In the genomic region with DNA sequence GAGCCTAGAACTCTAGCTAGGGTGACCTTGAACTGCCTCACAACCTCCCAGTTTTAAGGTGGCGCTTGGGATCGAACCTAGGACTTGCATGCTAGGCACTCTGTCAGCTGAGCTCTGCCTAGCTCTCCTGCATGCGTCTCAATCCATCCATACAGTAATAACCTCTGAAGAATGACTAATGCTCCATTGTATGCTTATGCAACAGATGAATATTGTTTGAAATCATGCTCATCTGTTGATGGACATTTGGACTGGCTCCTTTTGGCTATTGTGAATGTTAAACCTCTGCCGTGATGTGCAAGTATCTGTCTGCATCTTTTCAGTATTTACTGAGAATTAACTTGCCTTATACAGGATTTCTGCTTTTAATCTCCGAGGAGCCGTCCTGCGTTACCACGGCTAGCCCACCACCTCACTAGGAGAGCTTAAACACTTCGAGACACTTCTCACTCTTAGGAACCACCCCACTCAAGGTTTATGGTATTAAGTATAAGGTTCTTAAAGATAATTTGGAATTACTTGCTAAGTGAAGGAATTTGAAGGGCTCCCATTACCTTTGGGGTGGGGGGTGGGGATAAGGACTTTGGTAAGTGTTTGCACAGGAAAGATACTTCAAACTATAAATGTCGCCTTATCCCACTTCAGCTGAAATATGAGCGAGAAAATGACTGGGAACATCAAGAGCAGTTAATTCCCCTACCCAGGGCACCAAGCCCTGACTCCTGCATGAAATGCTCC, we compare ENCODE assay signal across 20 mouse cellular contexts. TPM values are rescaled to one million over a fixed set of nuclear protein-coding genes. Genes with fewer than 3 reads are reported as not detected.
DNase-seq lines count a peak whose midpoint lies in the region; ATAC-seq and TF ChIP-seq lines count a peak whose summit lies in the region.
"Had no signal": no experiment of that assay in that cellular context is flagged by ENCODE, and none has a peak within 500 bp of the region (broad histone marks: within the 10 kb centered on the region; RNA-seq: fewer than 3 reads in every experiment).

No protein-coding gene starts in this region.

- intact Hi-C loops in heart, postnatal 14 days (cut with DNase I) = no loop called here

- H3K36me3 ChIP-seq in lung, embryonic 14.5 days (ENCODE audit: insufficient read depth) = peaks cover 33% of the 10 kb centered on the region
- H3K36me3 ChIP-seq in midbrain, embryonic 11.5 days (ENCODE audit: control insufficient read depth, insufficient read depth, low read length) = peaks cover 7% of the 10 kb centered on the region; the same call in 1 of the 2 replicates
- H3K36me3 ChIP-seq in midbrain, embryonic 15.5 days (replicated peaks) = peaks cover 10% of the 10 kb centered on the region; the same call in 1 of the 2 replicates
- H3K36me3 ChIP-seq in myocyte (ENCODE audit: control insufficient read depth, insufficient read depth) = peaks cover 13% of the 10 kb centered on the region

- H3K27ac ChIP-seq in lung, embryonic 14.5 days (ENCODE audit: low read depth) = peak overlapping the region; percentile 61; the same call in 1 of the 2 replicates
- H3K27ac ChIP-seq in midbrain, embryonic 11.5 days (ENCODE audit: low read depth, low read length) = no peak overlapping the region
- no peak overlapping the region for H3K27ac ChIP-seq in midbrain, embryonic 15.5 days
- H3K27ac ChIP-seq: embryonic facial prominence, embryonic 12.5 days; heart, embryonic 10.5 days had no signal

- TF ChIP-seq CTCF in lung, embryonic 14.5 days (IDR thresholded peaks at IDR 0.05; ENCODE audit: low read depth) = no peak

- no peaks in the 10 kb centered on the region for H3K27me3 ChIP-seq in lung, embryonic 14.5 days (ENCODE audit: insufficient read depth, low read length)
- no peaks in the 10 kb centered on the region for H3K27me3 ChIP-seq in midbrain, embryonic 11.5 days (ENCODE audit: control insufficient read depth, insufficient read depth, low read length)
- no peaks in the 10 kb centered on the region for H3K27me3 ChIP-seq in midbrain, embryonic 15.5 days (replicated peaks)
- H3K27me3 ChIP-seq in myocyte (ENCODE audit: control insufficient read depth, insufficient read depth, insufficient read length) = no peaks in the 10 kb centered on the region
- H3K27me3 ChIP-seq: embryonic facial prominence, embryonic 12.5 days; forebrain, embryonic 12.5 days had no signal

- WGBS in lung, embryonic 14.5 days = 59% methylated on average over 11 of the region's 11 CpGs
- WGBS in midbrain, embryonic 11.5 days = 90% methylated on average over 11 of the region's 11 CpGs
- 91% methylated on average over 11 of the region's 11 CpGs for WGBS in midbrain, embryonic 15.5 days

- no peak overlapping the region for H3ac ChIP-seq in myocyte (ENCODE audit: control insufficient read depth, insufficient read length)

- no peak overlapping the region for H3K9ac ChIP-seq in lung, embryonic 14.5 days
- no peak overlapping the region for H3K9ac ChIP-seq in midbrain, embryonic 11.5 days (ENCODE audit: low read length)
- H3K9ac ChIP-seq in midbrain, embryonic 15.5 days = no peak overlapping the region
- H3K9ac ChIP-seq: embryonic facial prominence, embryonic 12.5 days; forebrain, embryonic 12.5 days had no signal

- ATAC-seq in lung, embryonic 14.5 days (ENCODE audit: insufficient read depth) = no peak
- ATAC-seq in midbrain, embryonic 11.5 days (ENCODE audit: low FRiP score) = no peak
- ATAC-seq in midbrain, embryonic 15.5 days (replicated peaks) = no peak
- ATAC-seq: forebrain, embryonic 16.5 days; hindbrain, embryonic 16.5 days; inflammation-experienced regulatory T-cells, adult 6 months had no signal

- no peaks in the 10 kb centered on the region for H3K9me3 ChIP-seq in lung, embryonic 14.5 days (ENCODE audit: low read depth, low read length)
- H3K9me3 ChIP-seq in midbrain, embryonic 11.5 days (ENCODE audit: control insufficient read depth, low read length) = no peaks in the 10 kb centered on the region
- no peaks in the 10 kb centered on the region for H3K9me3 ChIP-seq in midbrain, embryonic 15.5 days
- H3K9me3 ChIP-seq: embryonic facial prominence, embryonic 12.5 days; forebrain, embryonic 12.5 days; heart, embryonic 10.5 days had no signal

- TF ChIP-seq POLR2A in myocyte (IDR thresholded peaks at IDR 0.05; ENCODE audit: insufficient read length, low read depth) = no peak

- no peak overlapping the region for H3K4me3 ChIP-seq in lung, embryonic 14.5 days (ENCODE audit: low read depth, low read length)
- H3K4me3 ChIP-seq in midbrain, embryonic 11.5 days (ENCODE audit: low read depth, low read length) = no peak overlapping the region
- no peak overlapping the region for H3K4me3 ChIP-seq in midbrain, embryonic 15.5 days
- no peak overlapping the region for H3K4me3 ChIP-seq in myocyte
- H3K4me3 ChIP-seq: embryonic facial prominence, embryonic 12.5 days; forebrain, embryonic 12.5 days; heart, embryonic 10.5 days had no signal

- H3K4me1 ChIP-seq in lung, embryonic 14.5 days (ENCODE audit: insufficient read depth) = peaks cover 13% of the 10 kb centered on the region; the same call in 1 of the 2 replicates
- H3K4me1 ChIP-seq in midbrain, embryonic 11.5 days (ENCODE audit: control insufficient read depth, insufficient read depth, low read length) = peaks cover 3% of the 10 kb centered on the region; the same call in 1 of the 2 replicates
- peaks cover 13% of the 10 kb centered on the region for H3K4me1 ChIP-seq in midbrain, embryonic 15.5 days

- H3K79me2 ChIP-seq in myocyte (ENCODE audit: control insufficient read depth, insufficient read depth) = peaks cover 14% of the 10 kb centered on the region

- peak; percentile 34 for DNase-seq in heart, adult 11 months
- DNase-seq in heart, postnatal 14 days = no peak
- peak; percentile 55 for DNase-seq in lung, embryonic 14.5 days
- no peak for DNase-seq in lung, postnatal 14 days
- DNase-seq in midbrain, embryonic 11.5 days (ENCODE audit: low spot score, missing footprints) = peak; percentile 81
- no peak for DNase-seq in adrenal gland, adult 2 months
- DNase-seq: adrenal gland, postnatal 14 days; cerebellum, adult 11-12 months; cerebellum, adult 9-10 months; cerebellum, postnatal 25 days; gastrocnemius, postnatal 14 days; heart, postnatal 36 days had no signal

- H3K4me2 ChIP-seq in lung, embryonic 14.5 days = 0 out of 2 replicates have a peak overlapping the region, but pooled peaks have one; percentile 1
- no peak overlapping the region for H3K4me2 ChIP-seq in midbrain, embryonic 11.5 days
- H3K4me2 ChIP-seq in midbrain, embryonic 15.5 days = no peak overlapping the region
- no peak overlapping the region for H3K4me2 ChIP-seq in myocyte (ENCODE audit: low read depth)
- H3K4me2 ChIP-seq: embryonic facial prominence, embryonic 12.5 days; forebrain, embryonic 12.5 days had no signal

TF ChIP-seq in myocyte, 11 proteins besides CTCF, POLR2A, EP300 and RAD21:
- TF ChIP-seq MYOD1 (IDR thresholded peaks at IDR 0.05; ENCODE audit: control insufficient read depth in 1 of 3, insufficient read length in 2 of 3, low read depth in 2 of 3) (no peak), CEBPB (IDR thresholded peaks at IDR 0.05; ENCODE audit: insufficient read depth, poor library complexity, severe bottlenecking) (peak; percentile 62), REST (IDR thresholded peaks at IDR 0.05; ENCODE audit: insufficient read depth, insufficient read length) (no peak)

RNA-seq across cellular contexts. Expression of gene Usp46, which starts 29.1 kb away (rescaled TPM):
- 10 to 100 TPM; 42.9 to 43.6 TPM for total RNA-seq in heart, postnatal 14 days (2021)
- polyA plus RNA-seq in lung, embryonic 14.5 days (2014; fragmentation: Nextera tagmentation; extraction: Ambion mirVana) = 46.8 and 48.6 TPM in 2 replicates
- 35.6 and 38.1 TPM in 2 replicates for polyA plus RNA-seq in midbrain, embryonic 11.5 days (2014; fragmentation: Nextera tagmentation; extraction: Ambion mirVana)
- polyA plus RNA-seq in midbrain, embryonic 15.5 days (2015; fragmentation: Nextera tagmentation; extraction: Ambion mirVana) = 30.0 and 32.7 TPM in 2 replicates
- 6.1 TPM for polyA plus RNA-seq in myocyte (2012; fragmentation: generic; extraction: Trizol)
- 10 to 100 TPM; 29.5 to 32.6 TPM for total RNA-seq in adrenal gland, adult 2 months (2021)
- polyA plus RNA-seq in adrenal gland, adult 2 months (2012; rRNA removed) = 1.5 TPM in 2 replicates

Comparison
In these comparisons a context has a peak if more than half of its experiments do, and no peak if none do; other contexts are left out.
1. DNase-seq: peak in heart, adult 11 months (single experiment), lung, embryonic 14.5 days (single experiment) and midbrain, embryonic 11.5 days (single experiment); none in heart, postnatal 14 days (0 of 2), lung, postnatal 14 days (single experiment) and adrenal gland, adult 2 months (single experiment).